Mouse (Mus musculus) left cerebral cortex, adult 11 months (tissue): ENCODE data around the gene Senp1.

Experiments
- DNase-seq: peaks from one replicate; pipeline ENCODE4 v3.0.0; 2022; ENCODE audit warnings: low spot score

The Senp1 gene

DNA sequence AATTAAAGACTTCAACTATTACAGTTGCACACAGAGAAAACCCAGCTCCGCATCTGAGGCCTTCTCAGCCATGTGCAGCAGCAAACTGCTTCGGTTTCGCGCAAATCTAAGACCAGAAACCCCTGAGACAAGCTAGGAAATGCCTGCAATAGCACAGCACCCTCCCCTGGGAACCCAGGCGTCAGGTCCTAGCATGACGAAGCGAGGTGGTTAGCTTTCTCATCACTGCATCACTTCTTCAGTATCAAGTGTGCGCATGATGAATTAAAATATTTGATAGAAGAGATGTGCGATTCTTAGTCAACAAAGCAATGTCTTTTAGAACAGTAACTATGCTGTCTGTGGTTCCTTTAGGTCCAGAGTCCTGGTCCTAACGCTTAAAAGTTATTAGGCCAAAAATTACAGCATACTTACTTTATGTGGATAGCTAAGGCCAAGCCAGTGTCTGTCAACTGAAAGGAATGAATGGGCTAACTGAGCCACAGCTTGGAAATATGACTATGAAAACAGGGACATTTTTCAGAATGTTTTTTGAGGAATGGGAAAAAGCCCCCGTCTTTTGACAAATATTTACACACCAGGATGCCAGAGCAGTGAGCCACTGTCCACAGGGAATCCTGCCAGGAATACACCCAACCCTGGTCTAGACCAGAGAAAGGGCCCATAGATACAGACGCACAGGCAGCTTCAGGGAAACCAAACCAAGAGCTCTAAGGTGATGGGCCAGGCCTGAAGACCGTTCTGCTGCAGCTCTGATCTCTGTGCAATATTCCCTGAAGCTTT is 44.4 kb downstream of the Senp1 start:
- DNase-seq: no peak

GRCm38 (mm10) chr15:98044387-98044786 is 49.2 kb downstream of the Senp1 start:
- no peak for DNase-seq

DNA sequence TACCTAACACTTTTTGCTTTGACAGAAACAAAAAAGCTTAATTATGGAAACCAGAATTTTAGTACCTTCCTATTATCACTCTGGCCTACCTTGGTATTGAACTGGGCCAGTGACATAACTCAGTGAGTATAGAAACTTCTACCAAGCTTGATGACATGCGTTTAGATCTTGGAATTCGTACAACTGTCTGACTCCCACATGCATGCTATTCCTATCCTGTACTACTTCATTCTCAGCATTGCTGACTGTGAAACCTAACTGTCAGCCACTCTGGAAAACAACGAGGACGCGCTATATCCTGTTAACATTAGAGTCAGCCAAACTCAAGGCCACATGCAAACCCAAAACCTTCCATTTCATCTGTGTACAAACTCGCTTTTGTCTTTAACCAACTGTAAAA is 49.6 kb downstream of the Senp1 start:
- no peak for DNase-seq

DNA sequence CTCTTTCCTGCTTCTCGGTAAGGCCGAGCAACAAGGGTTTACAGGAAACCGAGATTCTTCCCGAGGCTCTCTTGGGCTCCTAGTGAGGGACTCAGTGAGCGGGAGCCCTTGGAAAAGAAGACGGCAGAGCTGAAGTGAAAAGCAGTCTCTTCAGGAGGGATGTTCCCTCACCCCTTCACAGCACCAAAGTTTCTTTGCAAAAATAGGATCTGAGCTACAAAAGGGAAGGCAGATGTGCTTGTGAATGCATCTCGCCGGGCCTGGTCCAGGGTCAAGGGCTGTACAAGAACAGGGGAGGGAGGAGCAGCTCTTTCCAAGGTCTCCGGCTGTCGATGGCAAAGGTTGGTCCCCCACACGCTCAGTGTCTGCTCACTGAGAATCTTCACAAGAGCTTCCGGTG is 51.0 kb downstream of the Senp1 start:
- DNase-seq: no peak

GRCm38 (mm10) chr15:98039682-98040081 is 53.9 kb downstream of the Senp1 start:
- no peak for DNase-seq

GRCm38 (mm10) chr15:98036578-98036977 is 57.0 kb downstream of the Senp1 start:
- DNase-seq: no peak

GRCm38 (mm10) chr15:98035076-98035755 is 58.3 kb downstream of the Senp1 start:
- DNase-seq: no peak

- no peak for DNase-seq
Observed at GRCm38 (mm10) chr15:98033233-98033748, 60.3 kb downstream of the Senp1 start.

DNA sequence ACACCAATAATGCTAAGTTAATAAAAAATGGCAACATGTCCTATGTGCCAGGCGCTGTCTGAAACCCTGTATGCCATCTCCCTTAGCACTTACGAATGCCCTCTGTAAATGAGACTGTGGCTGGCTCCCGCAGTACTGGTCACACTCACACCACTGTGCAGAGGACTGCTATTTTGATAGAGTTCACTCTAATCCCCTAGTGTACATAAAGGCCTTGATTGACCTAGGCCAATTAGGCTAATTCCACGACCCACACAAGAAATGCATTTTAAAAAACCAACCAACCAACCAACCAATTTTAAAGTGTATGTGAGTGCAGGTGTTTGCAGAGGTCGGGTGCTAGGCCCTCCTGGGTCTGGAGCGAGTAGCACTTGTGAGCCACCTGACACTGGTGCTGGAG is 63.7 kb downstream of the Senp1 start:
- no peak for DNase-seq

GRCm38 (mm10) chr15:98026967-98027904 is 66.3 kb downstream of the Senp1 start:
- no peak for DNase-seq

- no peak for DNase-seq
Observed at GRCm38 (mm10) chr15:98025611-98026010, 67.9 kb downstream of the Senp1 start.

GRCm38 (mm10) chr15:98023137-98023536 is 70.4 kb downstream of the Senp1 start:
- no peak for DNase-seq

GRCm38 (mm10) chr15:98021886-98022285 is 71.7 kb downstream of the Senp1 start:
- DNase-seq: no peak

DNA sequence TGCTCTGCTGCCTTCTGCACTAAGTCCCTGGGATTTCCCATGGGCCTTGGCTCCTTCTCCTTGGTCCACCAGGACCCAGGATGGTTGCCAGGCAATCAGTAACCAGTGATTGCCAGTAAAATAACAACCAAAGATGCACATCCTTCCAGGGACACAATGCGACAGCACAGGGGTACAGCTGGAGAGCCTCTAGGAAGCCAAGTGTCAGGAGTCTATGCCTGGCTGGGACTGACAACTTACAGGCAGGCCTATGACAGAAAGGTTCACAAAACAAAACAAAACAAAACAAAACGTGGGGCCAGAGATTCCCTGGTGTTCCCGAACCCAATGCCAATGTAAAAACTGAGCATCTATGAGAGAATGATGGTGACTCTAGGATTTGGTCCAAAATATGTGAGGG is 74.5 kb downstream of the Senp1 start:
- no peak for DNase-seq

DNA sequence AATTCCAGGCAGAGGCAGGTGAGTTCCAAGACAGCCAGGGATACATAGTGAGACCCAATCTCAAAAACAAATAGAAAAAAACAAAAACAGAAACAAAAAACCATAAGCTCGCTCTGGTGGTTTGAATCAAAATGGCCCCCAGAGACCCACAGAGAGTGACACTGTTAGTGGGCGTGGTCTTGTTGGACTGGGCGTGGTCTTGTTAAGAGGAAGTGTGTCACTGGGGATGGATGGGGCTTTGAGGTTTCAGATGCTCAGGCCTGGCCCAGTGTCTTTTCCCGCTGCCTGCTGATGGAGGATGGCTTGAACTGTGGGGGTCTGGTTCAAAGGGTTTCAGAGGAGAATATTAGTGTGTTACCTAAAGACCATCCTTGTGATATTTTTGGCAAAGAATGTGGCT is 75.6 kb downstream of the Senp1 start:
- no peak for DNase-seq

GRCm38 (mm10) chr15:98012810-98013209 is 80.7 kb downstream of the Senp1 start:
- DNase-seq: no peak

- DNase-seq: no peak
Observed at GRCm38 (mm10) chr15:98005181-98005580, 88.4 kb downstream of the Senp1 start.

DNA sequence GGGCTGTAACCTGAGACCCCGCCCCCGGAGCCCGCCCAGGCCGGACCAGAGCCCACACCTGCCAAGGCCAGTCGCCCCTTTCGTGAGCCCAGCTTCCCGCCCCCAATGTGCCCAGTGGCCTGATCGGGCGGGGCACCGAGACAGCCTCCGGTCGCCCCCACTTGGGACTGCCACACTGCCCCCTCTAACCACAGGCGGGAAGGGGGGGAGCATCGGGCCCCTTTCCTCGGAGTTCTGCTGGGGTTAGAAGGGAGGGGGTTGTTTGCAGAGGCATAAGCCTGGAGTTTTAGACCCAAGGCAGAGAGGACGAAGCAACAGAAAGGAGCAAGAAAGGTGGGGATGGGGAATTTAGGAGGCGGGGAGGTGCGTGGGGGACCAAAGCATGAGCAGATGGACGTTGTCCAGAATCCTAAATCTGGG is 88.8 kb downstream of the Senp1 start:
- DNase-seq: no peak

DNA sequence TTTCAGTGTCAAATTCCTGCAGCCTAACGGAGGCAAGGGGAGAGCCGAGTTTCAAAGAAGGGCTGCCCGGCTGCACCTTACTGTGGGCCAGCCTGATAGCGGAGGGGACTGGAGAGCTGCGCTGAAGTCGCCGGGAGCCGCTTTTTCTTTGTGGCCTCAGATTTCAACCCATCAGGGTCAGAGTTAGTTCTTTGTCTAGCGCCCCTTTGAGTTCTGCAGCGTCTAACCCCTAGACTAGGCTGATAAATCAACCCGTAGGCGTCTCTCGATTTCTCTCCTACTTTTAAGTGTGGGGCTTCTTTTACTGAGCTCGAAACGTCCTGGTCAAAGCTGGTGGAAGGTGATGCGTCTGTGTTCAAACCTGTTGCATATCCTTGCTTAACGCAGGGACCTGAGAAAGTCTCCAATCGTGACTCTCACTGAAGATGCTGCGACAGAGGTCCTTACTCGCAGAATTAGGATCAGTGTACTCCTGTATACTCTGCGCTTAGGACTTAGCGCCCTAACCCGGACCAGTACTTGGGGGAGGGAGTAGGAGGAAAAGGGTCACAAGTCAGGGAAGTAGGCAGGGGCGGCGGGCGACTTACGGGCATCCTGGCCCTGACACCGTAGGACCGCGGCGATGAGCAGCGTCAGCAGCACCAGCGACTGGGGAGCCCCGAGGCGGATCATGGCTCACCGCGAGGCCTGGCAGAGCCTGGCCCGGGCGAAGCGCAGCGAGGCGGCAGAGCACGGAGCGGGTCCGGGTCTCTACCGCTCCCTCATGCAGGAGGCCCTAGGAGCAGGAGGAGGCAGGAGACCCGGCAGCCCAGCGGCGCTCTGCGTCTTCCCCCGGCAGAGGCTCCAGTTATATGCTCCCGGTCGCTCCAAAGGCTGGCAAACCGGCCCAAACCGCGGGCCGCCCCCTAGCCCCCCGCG is 89.5 kb downstream of the Senp1 start, which contains the start of gene Col2a1:
Gene Col2a1, minus strand, starts transcription at position 874 of the 918 bp plus-strand sequence.
- no peak for DNase-seq

DNA sequence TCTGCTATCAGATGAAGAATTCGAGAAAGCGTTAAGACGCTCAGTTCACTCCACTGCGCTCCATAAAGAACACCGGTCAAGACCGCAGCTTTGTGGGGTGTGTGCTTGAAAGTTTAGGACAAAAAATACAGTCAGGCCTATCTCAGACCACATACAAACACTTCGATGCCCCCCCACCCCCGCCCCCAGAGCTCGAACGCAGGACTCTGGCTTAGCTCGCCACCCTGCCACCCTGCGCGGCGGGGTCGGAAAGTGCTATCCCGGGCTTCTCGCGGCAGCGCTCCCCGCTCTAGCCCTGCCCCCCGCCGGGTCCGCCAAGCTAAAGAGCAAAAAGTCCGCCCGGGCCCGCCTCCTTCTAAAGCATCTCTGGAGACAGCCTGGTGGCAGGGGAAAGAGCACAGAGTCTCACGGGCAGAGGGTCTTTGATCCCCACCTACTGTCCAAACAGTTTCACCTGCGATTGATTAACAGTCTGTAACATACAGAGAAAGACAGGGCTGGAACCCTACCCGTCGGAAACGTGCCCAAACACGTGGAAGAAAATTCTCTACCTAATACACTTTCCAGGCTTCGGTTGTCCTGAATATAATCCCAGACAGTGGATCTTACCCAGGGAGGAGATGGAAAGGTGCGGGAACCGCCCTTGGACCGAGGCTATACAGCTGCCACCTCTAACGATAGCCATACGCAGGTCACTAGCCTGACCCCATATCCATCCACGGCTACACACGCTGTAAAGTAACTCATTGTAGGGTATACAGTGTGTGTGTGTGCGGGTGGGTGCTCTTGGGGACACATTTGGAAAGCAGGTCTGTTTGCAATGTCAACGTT is 90.3 kb downstream of the Senp1 start:
- no peak for DNase-seq
